Mouse (Mus musculus): ENCODE measurements around the gene Sh3rf3.

GRCm38 (mm10) chr10:59172539-59172938, 359.4 kb downstream of the Sh3rf3 start:
- no peak for TF ChIP-seq POLR2A (IDR thresholded peaks at IDR 0.05; ENCODE audit: low read depth, low read length)
- no peak for TF ChIP-seq CTCF (IDR thresholded peaks at IDR 0.05; ENCODE audit: borderline replicate concordance, insufficient read depth, low read length)
